Mouse (Mus musculus): Measurements from ENCODE around the gene Mdm2. TPM values are rescaled to one million over a fixed set of nuclear protein-coding genes. Genes with fewer than 3 reads are reported as not detected.

Mdm2 gene
- polyA plus RNA-seq, 1 experiment from 2014 or later = 48.4 TPM

DNA sequence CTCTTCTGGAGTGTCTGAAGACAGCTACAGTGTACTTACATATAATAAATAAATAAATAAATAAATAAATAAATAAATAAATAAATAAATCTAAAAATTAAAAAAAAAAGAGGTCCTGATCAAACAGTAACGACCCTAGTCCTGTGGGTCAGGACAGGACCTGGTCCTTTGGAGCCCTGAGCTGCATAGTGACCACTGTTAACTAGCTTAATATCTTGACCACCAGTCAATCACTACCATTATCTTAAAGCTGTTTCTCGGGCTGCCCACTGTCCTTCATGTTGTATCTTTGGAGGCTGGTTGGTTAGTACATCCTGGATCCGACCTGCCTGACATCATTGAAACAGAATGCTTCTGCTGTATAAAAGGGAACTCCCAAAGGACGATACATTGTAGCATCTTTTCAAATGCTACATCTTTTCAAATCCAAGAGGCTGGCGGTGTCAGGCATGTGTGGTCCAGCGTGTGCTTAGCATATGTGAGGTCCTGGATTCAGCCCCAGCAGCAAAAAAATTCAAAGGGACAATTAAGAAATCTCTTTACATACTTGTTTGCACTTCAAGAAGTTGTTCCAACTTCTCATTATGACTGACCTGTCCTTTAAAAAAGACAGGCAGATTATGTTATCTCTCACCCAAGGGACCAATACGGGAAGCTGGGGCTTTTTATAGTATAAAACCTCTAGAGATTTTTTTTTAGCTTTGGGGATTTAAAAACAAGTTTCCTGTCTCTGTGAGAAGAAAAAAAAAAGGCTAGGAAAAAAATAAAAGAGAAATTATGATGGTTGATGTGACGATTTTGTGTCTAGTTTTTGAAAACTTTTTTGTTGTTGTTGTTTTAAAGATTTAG is 57.4 kb downstream of the Mdm2 start:
- H3K27me3 ChIP-seq (ENCODE audit: control insufficient read depth, insufficient read depth, low read length) = no peaks in the 10 kb centered on the region
- H3K9me3 ChIP-seq (ENCODE audit: control insufficient read depth, low read length) = no peaks in the 10 kb centered on the region
- H3K36me3 ChIP-seq (replicated peaks; ENCODE audit: control insufficient read depth, insufficient read depth) = no peaks in the 10 kb centered on the region
- WGBS = 85% methylated on average over 8 of the region's 8 CpGs
- ATAC-seq (ENCODE audit: low FRiP score) (no peak), DNase-seq (ENCODE audit: low spot score) (no peak)
- no peak overlapping the region for H3K9ac ChIP-seq
- H3K4me3 ChIP-seq (replicated peaks; ENCODE audit: low read length) = no peak overlapping the region
- H3K4me1 ChIP-seq (replicated peaks; ENCODE audit: control insufficient read depth, insufficient read depth, low read length) = no peaks in the 10 kb centered on the region
- H3K27ac ChIP-seq = no peak overlapping the region
- H3K4me2 ChIP-seq (replicated peaks) = no peak overlapping the region

DNA sequence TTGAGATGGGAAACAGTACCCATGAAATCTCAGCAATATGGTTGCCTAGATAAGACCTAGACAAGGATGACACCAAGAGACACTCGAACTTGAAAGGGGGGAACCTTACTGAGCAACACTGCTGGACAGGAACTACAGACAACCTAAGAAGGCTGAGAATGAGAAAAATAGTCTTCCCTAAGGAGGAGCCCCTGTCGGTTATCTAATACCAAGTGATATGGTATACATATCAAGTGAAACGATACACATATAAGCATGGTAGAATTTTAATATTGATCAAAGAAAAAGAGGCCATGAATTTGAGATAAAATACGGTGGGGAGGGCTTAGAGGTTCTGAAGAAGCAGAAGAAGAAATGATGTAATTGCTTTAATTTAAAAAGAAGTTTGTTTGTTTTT is 58.2 kb downstream of the Mdm2 start:
- no peak for ATAC-seq (ENCODE audit: low FRiP score)
- 86% methylated on average over 4 of the region's 4 CpGs for WGBS
- Histone ChIP-seq H3K4me3 (replicated peaks; ENCODE audit: low read length) (no peak overlapping the region), H3K9me3 (ENCODE audit: control insufficient read depth, low read length) (no peaks in the 10 kb centered on the region), H3K9ac (no peak overlapping the region), H3K27ac (no peak overlapping the region), H3K36me3 (replicated peaks; ENCODE audit: control insufficient read depth, insufficient read depth) (no peaks in the 10 kb centered on the region), H3K4me2 (replicated peaks) (no peak overlapping the region), H3K4me1 (replicated peaks; ENCODE audit: control insufficient read depth, insufficient read depth, low read length) (0 out of 2 replicates have a peak, but pooled peaks cover 3% of the 10 kb centered on the region), H3K27me3 (ENCODE audit: control insufficient read depth, insufficient read depth, low read length) (no peaks in the 10 kb centered on the region)
- DNase-seq (ENCODE audit: low spot score) = no peak

DNA sequence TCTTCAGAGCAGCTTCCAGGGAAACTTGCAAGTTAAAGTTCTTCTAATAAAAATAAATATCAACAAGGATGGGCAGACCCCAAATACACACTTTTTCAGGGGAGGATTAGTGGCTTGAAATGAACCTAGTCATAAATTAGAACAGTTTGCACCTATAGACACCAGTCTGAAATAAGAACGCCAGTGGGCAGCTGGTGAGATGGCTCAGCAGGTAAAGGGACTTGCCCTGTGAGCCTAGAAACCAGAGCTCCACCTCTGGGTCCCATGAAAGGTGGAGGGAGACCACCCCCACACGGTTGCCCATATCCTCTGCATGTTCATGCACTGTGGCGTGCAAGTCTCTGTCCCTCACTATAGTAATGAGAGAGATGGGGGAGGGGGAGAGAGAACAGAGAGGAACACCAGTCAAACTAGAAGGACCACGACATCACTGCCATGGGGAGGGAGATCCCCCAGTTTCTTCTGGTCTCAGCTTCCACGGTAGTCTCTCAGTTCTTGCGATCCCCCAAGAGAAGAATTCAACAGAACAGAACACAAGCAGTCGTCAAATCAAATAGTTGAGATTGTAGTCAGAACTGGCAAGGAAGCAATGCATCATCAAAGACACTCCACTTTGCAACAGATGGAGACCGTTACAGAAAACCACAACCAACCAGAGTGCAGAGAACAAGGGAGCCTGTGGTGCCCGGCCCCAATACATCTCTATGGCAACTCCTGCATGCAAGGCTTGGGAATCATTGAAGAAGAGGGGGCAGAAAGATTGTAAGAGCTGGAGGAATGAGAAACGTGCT is 58.8 kb downstream of the Mdm2 start:
- no peaks in the 10 kb centered on the region for H3K27me3 ChIP-seq (ENCODE audit: control insufficient read depth, insufficient read depth, low read length)
- H3K36me3 ChIP-seq (replicated peaks; ENCODE audit: control insufficient read depth, insufficient read depth) = no peaks in the 10 kb centered on the region
- DNase-seq (ENCODE audit: low spot score) = no peak
- no peak overlapping the region for H3K9ac ChIP-seq
- no peaks in the 10 kb centered on the region for H3K9me3 ChIP-seq (ENCODE audit: control insufficient read depth, low read length)
- H3K4me2 ChIP-seq (replicated peaks) = no peak overlapping the region
- 68% methylated on average over 10 of the region's 10 CpGs for WGBS
- ATAC-seq (ENCODE audit: low FRiP score) = no peak
- 0 out of 2 replicates have a peak, but pooled peaks cover 9% of the 10 kb centered on the region for H3K4me1 ChIP-seq (replicated peaks; ENCODE audit: control insufficient read depth, insufficient read depth, low read length)
- no peak overlapping the region for H3K4me3 ChIP-seq (replicated peaks; ENCODE audit: low read length)
- no peak overlapping the region for H3K27ac ChIP-seq

DNA sequence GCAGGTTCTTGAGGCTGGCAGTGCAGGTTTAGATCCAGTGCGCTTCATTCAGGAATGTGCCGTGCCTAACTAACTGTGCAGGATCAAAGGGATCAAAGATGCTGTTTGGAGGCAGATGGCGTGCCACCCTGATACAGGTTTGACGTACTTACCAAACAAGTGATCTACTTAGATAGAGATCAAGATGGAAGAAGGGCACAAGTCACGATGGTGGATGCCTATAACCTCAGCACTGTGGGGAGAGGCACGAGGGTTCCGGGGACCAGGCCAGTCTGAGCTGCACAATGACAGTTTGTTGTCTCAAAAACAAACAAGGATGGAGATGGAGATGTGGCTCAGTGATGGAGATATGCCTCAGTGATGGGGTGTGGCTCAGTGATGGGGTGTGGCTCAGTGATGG is 59.8 kb downstream of the Mdm2 start:
- ATAC-seq (ENCODE audit: low FRiP score) (no peak), DNase-seq (ENCODE audit: low spot score) (no peak)
- no peaks in the 10 kb centered on the region for H3K9me3 ChIP-seq (ENCODE audit: control insufficient read depth, low read length)
- 0 out of 2 replicates have a peak, but pooled peaks cover 9% of the 10 kb centered on the region for H3K4me1 ChIP-seq (replicated peaks; ENCODE audit: control insufficient read depth, insufficient read depth, low read length)
- H3K4me2 ChIP-seq (replicated peaks) = no peak overlapping the region
- H3K27me3 ChIP-seq (ENCODE audit: control insufficient read depth, insufficient read depth, low read length) = no peaks in the 10 kb centered on the region
- 91% methylated on average over 7 of the region's 7 CpGs for WGBS
- no peak overlapping the region for H3K4me3 ChIP-seq (replicated peaks; ENCODE audit: low read length)
- no peak overlapping the region for H3K9ac ChIP-seq
- no peaks in the 10 kb centered on the region for H3K36me3 ChIP-seq (replicated peaks; ENCODE audit: control insufficient read depth, insufficient read depth)
- H3K27ac ChIP-seq = no peak overlapping the region

DNA sequence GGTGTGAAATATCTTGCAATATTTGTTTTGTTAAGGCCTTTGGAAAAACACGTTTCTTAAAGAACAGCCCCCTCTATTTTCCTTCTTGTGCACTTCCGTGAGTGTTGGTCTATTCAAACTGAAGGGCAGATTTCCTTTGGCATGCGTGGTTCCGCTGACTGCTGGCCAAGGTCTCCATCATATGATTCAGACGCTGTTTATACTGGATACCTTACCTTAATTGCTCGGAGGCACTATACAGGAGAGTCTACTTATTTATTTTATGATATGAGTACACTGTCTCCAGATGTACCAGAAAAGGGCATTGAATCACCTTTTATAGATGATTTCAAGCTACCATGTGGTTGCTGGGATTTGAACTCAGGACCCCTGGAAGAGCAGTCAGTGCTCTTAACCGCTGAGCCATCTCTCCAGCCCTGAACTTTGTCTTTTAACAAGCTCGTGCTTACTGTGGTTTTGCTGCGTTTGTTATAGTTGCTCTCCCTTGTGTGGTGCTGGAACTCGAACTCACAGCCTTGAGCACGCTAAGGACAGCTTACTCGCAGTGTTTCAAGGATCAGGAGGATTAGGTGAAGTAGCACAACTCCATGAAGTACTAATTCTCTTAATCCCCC is 60.4 kb downstream of the Mdm2 start:
- no peaks in the 10 kb centered on the region for H3K27me3 ChIP-seq (ENCODE audit: control insufficient read depth, insufficient read depth, low read length)
- 91% methylated on average over 12 of the region's 12 CpGs for WGBS
- no peak overlapping the region for H3K27ac ChIP-seq
- no peak overlapping the region for H3K4me2 ChIP-seq (replicated peaks)
- no peak overlapping the region for H3K4me3 ChIP-seq (replicated peaks; ENCODE audit: low read length)
- H3K4me1 ChIP-seq (replicated peaks; ENCODE audit: control insufficient read depth, insufficient read depth, low read length) = 0 out of 2 replicates have a peak, but pooled peaks cover 9% of the 10 kb centered on the region
- H3K9ac ChIP-seq = no peak overlapping the region
- H3K36me3 ChIP-seq (replicated peaks; ENCODE audit: control insufficient read depth, insufficient read depth) = no peaks in the 10 kb centered on the region
- DNase-seq (ENCODE audit: low spot score) (no peak), ATAC-seq (ENCODE audit: low FRiP score) (no peak)
- no peaks in the 10 kb centered on the region for H3K9me3 ChIP-seq (ENCODE audit: control insufficient read depth, low read length)

DNA sequence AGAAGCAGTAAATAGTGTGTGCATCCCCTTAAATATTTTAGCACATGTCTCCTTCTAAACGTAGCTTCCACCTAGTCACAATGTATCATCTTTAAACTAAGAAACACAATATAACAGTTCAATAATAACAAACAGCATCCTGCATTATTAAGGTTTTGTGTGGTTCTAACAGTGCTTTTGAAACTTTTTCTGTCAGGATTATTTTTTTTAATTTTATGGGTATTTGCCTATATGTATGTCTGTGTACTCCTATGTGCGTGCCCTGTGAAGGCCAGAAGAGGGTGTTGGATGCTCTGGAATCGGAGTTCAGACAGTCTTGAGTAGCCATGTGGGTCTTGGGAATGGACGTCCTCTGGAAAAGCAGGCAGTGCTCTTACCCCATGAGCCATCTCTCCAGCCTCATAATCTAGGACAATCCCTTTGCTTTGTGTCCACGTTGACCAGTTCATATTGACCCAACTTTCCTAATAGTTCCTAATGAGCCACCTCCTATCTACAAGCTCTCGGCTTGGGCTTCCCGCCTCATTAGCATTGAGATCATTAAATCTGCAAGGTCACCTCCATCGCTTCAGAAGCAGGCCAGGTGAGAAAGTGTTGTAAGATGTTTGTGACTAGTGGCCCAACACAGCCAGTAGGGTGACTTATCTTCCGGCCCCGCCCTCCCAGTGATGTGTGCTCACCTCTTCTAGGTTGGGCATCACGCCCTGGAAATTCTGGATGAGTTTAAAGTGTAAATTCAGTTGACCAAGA is 61.1 kb downstream of the Mdm2 start:
- no peaks in the 10 kb centered on the region for H3K27me3 ChIP-seq (ENCODE audit: control insufficient read depth, insufficient read depth, low read length)
- no peak for DNase-seq (ENCODE audit: low spot score)
- H3K4me2 ChIP-seq (replicated peaks) = no peak overlapping the region
- WGBS = 91% methylated on average over 11 of the region's 11 CpGs
- ATAC-seq (ENCODE audit: low FRiP score) = no peak
- H3K4me3 ChIP-seq (replicated peaks; ENCODE audit: low read length) = no peak overlapping the region
- no peaks in the 10 kb centered on the region for H3K9me3 ChIP-seq (ENCODE audit: control insufficient read depth, low read length)
- H3K27ac ChIP-seq = no peak overlapping the region
- H3K36me3 ChIP-seq (replicated peaks; ENCODE audit: control insufficient read depth, insufficient read depth) = no peaks in the 10 kb centered on the region
- H3K4me1 ChIP-seq (replicated peaks; ENCODE audit: control insufficient read depth, insufficient read depth, low read length) = 0 out of 2 replicates have a peak, but pooled peaks cover 9% of the 10 kb centered on the region
- no peak overlapping the region for H3K9ac ChIP-seq

DNA sequence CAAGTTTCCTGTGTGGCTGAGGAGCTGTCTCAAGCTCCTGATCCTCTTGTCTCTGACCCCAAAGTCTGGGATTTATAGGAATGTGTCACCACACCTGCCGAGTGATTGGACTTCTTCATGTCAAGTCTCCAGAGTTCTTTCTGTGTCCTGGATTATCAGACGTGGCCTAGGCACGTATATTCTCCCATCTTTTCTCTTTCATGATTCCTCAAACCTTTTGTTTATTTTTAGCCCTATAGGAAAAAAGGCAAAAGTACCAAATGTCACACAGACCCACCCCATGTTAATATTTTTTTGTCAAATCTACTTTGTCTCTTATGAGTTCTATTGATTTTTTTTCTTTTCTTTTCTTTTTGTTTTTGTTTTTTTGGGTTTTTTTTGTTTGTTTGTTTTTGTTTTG is 61.9 kb downstream of the Mdm2 start:
- H3K27ac ChIP-seq = no peak overlapping the region
- WGBS = 85% methylated on average over 3 of the region's 3 CpGs

DNA sequence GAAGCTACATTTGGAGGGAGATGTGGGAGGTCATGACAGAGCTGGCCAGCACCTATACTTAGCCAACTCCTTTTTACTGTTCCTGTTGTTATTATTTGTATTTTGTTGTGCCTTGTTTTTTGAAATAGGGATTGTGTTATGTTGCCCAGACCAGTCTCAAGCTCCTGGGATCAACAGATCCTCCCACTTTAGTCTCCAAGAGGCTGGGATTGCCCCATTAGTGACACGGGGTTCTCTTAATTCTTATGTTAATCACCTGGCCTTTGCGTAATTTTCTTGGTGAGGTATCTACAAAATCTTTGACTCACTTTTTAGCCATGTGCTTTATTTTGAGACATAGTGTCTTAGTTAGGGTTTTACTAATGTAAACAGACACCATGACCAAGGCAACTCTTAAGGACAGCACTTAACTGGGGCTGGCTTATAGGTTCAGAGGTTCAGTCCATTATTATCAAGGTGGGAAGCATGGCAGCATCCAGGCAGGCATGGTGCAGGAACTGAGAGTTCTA is 62.5 kb downstream of the Mdm2 start:
- Histone ChIP-seq H3K9ac (no peak overlapping the region), H3K27ac (no peak overlapping the region), H3K27me3 (ENCODE audit: control insufficient read depth, insufficient read depth, low read length) (no peaks in the 10 kb centered on the region), H3K9me3 (ENCODE audit: control insufficient read depth, low read length) (no peaks in the 10 kb centered on the region), H3K36me3 (replicated peaks; ENCODE audit: control insufficient read depth, insufficient read depth) (no peaks in the 10 kb centered on the region), H3K4me1 (replicated peaks; ENCODE audit: control insufficient read depth, insufficient read depth, low read length) (0 out of 2 replicates have a peak, but pooled peaks cover 9% of the 10 kb centered on the region), H3K4me2 (replicated peaks) (no peak overlapping the region), H3K4me3 (replicated peaks; ENCODE audit: low read length) (no peak overlapping the region)
- ATAC-seq (ENCODE audit: low FRiP score) = no peak
- WGBS = 82% methylated on average over 2 of the region's 2 CpGs
- DNase-seq (ENCODE audit: low spot score) = no peak

More for the DNA sequence above, 61.9 kb downstream of the Mdm2 start:
- Histone ChIP-seq H3K9ac (no peak overlapping the region), H3K4me3 (replicated peaks; ENCODE audit: low read length) (no peak overlapping the region), H3K4me2 (replicated peaks) (no peak overlapping the region), H3K27me3 (ENCODE audit: control insufficient read depth, insufficient read depth, low read length) (no peaks in the 10 kb centered on the region), H3K36me3 (replicated peaks; ENCODE audit: control insufficient read depth, insufficient read depth) (no peaks in the 10 kb centered on the region), H3K9me3 (ENCODE audit: control insufficient read depth, low read length) (no peaks in the 10 kb centered on the region), H3K4me1 (replicated peaks; ENCODE audit: control insufficient read depth, insufficient read depth, low read length) (0 out of 2 replicates have a peak, but pooled peaks cover 9% of the 10 kb centered on the region)
- DNase-seq (ENCODE audit: low spot score) (no peak), ATAC-seq (ENCODE audit: low FRiP score) (no peak)

Measured in hindbrain, embryonic 14.5 days (tissue).